Mouse (Mus musculus): ENCODE results near the gene Xrra1.
A peak's percentile ranks its signal among the peaks of the same experiment; 100 is the strongest.
"Not testable (repeated sequence)": the region's sequence is repeated elsewhere in the genome, so short reads cannot be mapped to it uniquely, and the experiment has no call there.

Gene Xrra1

DNA sequence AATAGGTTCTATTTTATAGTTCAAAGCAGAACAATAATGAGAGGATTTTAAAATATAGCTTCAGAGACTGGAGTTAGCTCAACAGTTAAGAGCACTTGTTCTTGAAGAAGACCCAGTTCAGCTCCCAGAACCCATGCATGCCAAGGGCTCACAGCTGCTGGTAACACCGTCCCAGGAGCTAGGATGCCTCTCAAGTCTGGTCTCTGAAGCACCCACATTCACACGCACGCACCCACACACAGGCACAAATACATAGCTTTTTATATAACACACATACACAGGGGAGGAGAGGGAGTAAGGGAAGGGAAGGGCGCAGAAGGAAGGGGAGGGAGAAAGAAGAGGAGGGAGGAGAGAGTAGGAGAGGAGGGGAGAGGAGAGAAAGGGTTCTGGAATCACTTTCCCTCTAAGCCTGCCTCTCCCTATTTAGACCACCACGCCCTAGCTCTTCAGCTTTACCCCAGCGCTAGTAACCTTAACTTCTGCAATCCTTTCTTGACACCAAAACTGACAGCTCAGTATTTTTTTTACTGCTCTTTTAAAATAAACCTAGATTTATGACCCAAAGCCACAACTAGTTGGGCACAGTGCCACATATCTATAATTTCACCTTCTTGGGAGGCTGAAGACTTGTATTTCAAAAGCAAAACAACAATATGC is 94.7 kb downstream of the Xrra1 start:
- peak; percentile 59 for DNase-seq (ENCODE audit: low spot score)

DNA sequence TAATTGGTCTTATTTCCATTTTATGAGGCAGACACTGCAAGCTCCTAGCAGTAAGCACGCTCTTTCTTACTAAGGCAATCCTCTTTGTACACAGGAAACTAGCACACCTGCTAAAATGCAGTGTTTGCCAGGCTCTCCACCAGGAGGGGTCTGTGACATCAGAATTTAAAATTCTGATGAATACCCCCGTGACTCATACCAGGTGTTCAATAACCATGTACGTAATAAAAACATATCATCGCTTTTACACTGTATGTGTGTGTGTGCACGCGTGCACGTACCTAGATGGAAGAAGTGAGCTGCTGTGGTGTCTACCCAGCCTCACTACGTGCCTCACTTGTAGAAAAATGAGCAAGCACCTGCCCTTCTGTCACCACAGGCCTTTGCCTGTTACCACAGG is 95.3 kb downstream of the Xrra1 start:
- DNase-seq (ENCODE audit: low spot score) = no peak

DNA sequence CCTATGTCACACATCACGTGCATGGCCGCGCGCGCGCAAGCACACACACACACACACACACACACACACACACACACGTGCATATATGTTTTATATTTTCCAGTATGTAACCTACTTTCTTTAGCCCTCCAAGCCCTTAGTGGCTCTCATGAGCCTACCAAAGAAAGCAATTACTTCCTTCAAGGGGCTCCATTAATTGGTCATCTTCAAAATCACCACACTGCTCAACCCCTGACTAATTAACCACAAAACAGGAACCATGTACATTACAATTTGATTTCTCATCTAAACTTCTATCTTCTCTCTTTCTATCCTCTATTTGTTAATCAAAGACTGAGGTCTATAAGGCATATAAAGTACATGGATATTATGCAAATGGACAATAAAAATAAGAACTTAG is 97.2 kb downstream of the Xrra1 start:
- no peak for DNase-seq (ENCODE audit: low spot score)

DNA sequence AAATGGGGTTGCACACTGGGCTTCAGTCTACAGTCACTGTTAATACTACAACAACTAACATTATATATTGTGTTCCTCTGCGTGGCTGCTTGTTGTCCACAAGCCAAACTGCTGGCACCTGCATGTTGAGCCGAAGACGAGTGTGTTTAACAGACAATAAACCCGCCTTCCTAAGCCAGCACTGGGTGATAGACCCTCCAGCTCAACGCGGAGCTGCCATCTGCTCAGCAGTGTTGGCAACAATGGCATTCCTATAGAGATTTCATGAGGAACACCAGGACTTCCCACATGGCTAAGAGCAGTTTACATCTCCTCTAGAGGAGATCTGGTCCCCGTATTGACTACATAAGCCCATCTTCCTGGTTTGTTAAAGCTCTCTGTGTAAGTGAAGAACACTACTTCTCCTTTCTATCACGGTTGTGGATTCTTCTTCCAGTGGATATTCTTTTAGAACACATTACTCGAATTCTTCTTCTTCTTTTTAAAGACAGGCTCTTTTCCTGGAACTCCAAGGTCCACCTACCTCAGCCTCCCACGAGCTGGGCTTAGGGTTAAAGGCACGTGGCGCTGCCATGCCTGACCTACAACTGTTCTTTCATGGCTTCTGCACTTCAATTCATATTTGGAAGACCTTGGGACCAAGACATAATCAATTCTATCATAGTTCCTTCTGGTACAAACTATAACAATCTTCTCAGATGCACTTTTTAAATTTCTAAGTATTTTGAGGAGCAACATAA is 98.5 kb downstream of the Xrra1 start:
- DNase-seq (ENCODE audit: low spot score) = no peak

DNA sequence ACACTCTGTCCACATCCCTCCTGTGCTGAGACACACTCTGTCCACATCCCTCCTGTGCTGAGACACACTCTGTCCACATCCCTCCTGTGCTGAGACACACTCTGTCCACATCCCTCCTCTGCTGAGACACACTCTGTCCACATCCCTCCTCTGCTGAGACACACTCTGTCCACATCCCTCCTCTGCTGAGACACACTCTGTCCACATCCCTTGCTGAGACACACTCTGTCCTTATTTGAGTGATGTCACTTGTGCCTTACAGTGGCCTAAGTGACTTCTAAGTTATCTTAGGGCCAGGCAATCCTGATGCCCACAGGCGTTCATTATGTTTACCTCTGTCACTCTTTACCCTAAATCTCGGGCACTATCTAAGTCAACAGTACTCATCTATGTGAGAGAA is 101.7 kb downstream of the Xrra1 start:
- not testable (repeated sequence) for DNase-seq (ENCODE audit: low spot score)

DNA sequence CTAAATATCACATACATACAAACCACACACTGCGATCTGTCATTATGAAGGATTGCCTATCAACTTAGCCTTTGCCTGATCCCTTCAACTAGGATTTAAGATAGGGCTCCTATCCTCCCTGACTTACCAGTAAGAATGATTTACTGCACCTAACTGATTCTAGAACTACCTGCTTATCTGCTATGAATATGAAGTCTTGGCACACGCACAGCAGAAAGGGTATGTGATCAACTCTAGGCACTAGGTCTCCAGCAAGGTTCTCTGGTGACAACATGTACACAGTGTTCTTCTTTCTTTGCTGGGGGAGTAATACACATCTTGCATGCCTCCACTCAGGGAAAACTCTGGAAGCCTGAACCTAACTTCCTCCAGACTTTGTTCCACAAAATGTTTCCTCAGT is 102.6 kb downstream of the Xrra1 start:
- no peak for DNase-seq (ENCODE audit: low spot score)

DNA sequence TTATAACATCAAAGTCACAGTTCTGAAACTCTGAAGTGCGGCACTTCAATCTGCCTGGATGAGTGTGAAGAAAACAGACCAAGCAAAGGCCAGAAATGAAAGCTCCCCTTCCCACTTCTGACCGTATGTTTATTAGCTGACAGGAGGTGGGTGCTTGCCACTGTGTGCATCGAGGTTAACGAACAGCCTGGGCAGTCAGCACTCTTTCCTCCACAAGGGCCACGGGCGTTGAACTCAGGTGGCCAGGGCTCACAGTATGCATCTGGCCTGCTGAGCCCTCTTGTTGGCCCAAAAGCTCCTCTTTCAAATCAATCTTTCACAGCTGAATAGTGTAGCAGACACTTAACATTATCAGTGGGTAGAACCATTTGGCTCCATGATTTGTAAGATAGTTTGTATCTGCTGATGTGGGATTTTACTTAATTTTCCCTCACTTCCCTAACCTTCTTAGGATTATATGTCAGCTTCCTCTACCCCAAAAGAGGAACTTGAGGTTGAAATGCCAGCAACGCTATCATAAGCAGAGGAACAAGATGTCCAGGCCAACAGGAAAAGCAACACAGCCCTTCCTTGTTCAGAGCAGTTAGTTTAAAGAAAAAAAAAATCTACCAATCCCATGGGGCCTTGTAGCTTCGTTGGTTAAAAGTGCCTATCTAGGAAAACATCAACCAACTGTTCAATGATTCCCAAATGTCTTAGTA is 103.8 kb downstream of the Xrra1 start:
- DNase-seq (ENCODE audit: low spot score) = no peak

DNA sequence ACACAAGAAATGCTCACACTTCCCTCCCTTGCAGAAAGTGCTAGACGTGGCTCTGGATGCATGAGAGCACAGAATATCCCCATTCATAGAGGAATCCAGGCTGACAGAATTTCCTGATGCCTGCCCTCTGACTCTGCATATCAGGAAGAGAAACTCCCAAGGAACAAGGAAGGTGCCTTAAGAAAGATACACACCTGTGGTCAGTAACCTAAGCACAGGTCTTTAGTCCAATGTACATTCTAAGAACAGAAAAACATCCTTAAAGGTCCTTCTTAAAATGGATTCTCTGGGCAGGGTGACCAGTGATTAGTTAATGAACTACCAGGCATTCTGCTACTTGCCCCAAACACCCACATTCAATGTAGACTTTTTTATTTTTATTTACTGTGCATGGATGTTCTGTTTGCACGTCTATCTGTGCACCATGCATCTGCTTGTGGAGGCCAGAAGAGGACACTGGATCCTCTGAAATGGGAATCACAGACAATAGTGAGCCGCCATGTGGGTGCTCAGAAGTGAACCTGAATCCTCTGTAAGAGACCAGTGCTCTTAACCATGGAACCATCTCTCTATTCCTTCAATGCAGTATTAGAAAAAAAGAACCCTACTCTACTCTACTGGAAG is 104.4 kb downstream of the Xrra1 start:
- DNase-seq (ENCODE audit: low spot score) = no peak

DNA sequence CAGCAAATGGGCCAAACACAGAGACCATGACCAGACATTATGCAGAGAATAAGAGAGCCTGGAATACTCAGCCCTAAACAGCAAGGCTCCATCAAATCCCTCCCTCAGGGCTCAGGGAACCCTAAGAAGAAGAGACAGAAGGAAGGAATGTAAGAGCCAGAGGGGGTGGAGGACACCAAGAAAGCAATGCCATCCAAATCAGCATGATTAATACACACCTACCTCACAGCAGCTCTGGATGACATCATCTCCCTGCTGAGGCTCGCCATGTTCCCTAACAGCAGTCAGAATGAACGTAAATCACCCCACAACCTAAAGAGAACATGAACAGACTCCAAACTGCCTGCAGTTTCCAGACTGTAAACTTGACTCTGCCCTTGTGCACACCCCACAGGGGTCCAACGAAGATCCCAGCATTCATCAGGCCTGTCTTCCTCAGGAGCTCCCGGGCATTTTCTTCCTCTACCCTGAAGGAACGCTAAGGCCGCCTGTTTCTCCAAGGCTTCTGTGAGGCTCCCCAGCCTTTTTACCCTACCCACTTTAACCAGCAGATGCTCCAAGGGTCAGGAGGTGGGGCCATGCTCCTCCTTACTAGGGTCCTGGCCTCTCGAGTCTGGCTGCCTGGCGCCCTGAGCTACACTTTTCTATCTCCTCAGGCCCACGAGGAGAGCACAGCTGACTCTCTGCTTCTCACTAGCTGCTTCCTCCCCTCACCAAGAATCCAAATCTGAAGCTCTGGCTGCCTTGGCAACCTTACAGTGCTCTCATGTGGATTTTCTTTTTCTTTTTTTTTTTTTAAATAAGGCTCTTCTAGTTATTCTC is 106.3 kb downstream of the Xrra1 start:
- peak; percentile 44 for DNase-seq (ENCODE audit: low spot score)

DNA sequence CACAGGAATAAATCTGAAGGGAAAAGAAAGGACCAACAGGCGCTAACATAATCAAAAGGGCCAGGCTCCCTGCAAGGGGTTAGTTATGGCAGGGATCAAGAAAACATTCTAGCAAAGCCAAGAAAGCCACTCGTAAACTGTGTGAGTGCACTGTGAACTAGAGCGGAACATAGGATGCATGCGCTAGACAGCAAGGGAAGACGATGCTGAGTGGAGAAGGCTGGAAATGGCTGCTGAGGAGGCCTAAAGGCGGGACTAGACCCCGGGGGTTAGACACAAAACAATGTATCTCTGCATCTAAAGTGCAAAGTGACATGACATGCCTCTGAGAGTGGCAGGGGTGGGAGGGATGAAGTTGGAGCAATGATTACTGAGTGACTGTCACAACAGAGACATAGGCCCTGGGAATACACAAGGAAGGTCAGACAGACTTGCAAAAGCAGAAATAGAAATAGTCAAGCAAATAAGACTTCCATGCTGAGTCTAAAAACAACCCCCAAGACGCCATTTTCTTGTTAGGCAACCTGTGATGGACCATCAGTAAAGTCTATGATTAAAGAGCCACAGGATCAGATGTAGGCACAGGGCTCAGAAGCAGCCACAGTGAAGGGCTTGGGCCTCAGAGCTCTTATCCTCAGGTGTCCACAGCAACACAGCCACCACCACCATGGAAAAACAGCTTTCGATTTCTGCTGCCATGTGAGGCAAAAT is 107.2 kb downstream of the Xrra1 start:
- no peak for DNase-seq (ENCODE audit: low spot score)

Measured in layer of hippocampus, adult 11-12 months (tissue).